Mouse (Mus musculus) kidney, postnatal 0 days (tissue): Measurements from ENCODE around the gene Itm2b. TPM values are rescaled to one million over a fixed set of nuclear protein-coding genes. Genes with fewer than 3 reads are reported as not detected.

Experiments used
- ATAC-seq: fragments of 200-750 bp; cut with Nextera tagmentation; replicated peaks from 2 replicates; pipeline ENCODE4 v1.8.0; 2017; ENCODE audit warnings: low read depth, moderate number of reproducible peaks, moderate TSS enrichment, moderate library complexity; ENCODE audit not compliant: low FRiP score
- DNase-seq: peaks from one replicate; pipeline ENCODE4 v3.0.0-alpha.2; 2016; ENCODE audit warnings: low spot score
- H3K27ac ChIP-seq: fragments of 300-500 bp; sonication (generic); 2 replicates; pipeline ENCODE4 v1.5.1; 2014; ENCODE audit warnings: mild to moderate bottlenecking
- H3K27me3 ChIP-seq: fragments of 300-500 bp; sonication (generic); 2 replicates; pipeline ENCODE4 v1.6.1; 2014; ENCODE audit warnings: low read length, mixed read lengths; ENCODE audit not compliant: insufficient read depth
- H3K36me3 ChIP-seq: fragments of 300-500 bp; sonication (generic); 2 replicates; pipeline ENCODE4 v1.6.1; 2014; ENCODE audit warnings: low read length, mixed read lengths; ENCODE audit not compliant: insufficient read depth
- H3K4me1 ChIP-seq: fragments of 300-500 bp; sonication (generic); replicated peaks from 2 replicates; pipeline ENCODE4 v1.6.1; 2014; ENCODE audit warnings: antibody characterized with exemption, low read length, mixed read lengths; ENCODE audit not compliant: insufficient read depth
- H3K4me2 ChIP-seq: fragments of 300-500 bp; sonication (generic); 2 replicates; pipeline ENCODE4 v1.6.1; 2014; ENCODE audit warnings: mild to moderate bottlenecking, low read length, moderate library complexity, mixed read lengths
- H3K4me3 ChIP-seq: fragments of 300-500 bp; sonication (generic); replicated peaks from 2 replicates; pipeline ENCODE4 v1.5.1; 2014; ENCODE audit warnings: low read depth, low read length
- H3K9ac ChIP-seq: fragments of 300-500 bp; sonication (generic); 2 replicates; pipeline ENCODE4 v1.6.1; 2014; ENCODE audit warnings: low read depth, low read length
- H3K9me3 ChIP-seq: fragments of 300-500 bp; sonication (generic); replicated peaks from 2 replicates; pipeline ENCODE4 v1.6.1; 2016; ENCODE audit warnings: low read length, inconsistent platforms, mixed read lengths
- CTCF ChIP-seq: IDR thresholded peaks from 2 replicates; pipeline ENCODE4 v1.5.1; 2016; ENCODE audit warnings: antibody characterized with exemption, low read depth, mild to moderate bottlenecking, moderate library complexity
- WGBS: fragments of 180-500 bp; shearing (Covaris S2); extraction: QIAGEN DNeasy Blood & Tissue Kit; methylation state at CpG from one replicate; pipeline ENCODE4 v1.1.7; 2014; 5-methylcytosine and 5-hydroxymethylcytosine counted together
- polyA plus RNA-seq: library from polyadenylated mRNA; unstranded; fragments of >200 nt; fragmentation: Nextera tagmentation; extraction: Ambion mirVana; gene quantifications from 2 replicates; pipeline ENCODE4 v1.2.1, GENCODE M21; 2015

Gene Itm2b
- polyA plus RNA-seq, 1 experiment from 2014 or later, result 1,975 TPM

- Histone ChIP-seq H3K9ac (no peak overlapping the region), H3K4me1 (peaks cover 19% of the 10 kb centered on the region), H3K9me3 (no peaks in the 10 kb centered on the region), H3K4me2 (no peak overlapping the region), H3K36me3 (no peaks in the 10 kb centered on the region), H3K27me3 (no peaks in the 10 kb centered on the region), H3K27ac (peak overlapping the region; percentile 68), H3K4me3 (no peak overlapping the region)
- ATAC-seq (no peak), DNase-seq (no peak)
- no peak for TF ChIP-seq CTCF
- 40% methylated on average over 7 of the region's 7 CpGs for WGBS
Observed at GRCm38 (mm10) chr14:73389059-73389458, 4.0 kb upstream of the Itm2b start.

GRCm38 (mm10) chr14:73388546-73388945, 3.5 kb upstream of the Itm2b start:
- Histone ChIP-seq H3K4me1 (peaks cover 19% of the 10 kb centered on the region), H3K27me3 (no peaks in the 10 kb centered on the region), H3K9ac (no peak overlapping the region), H3K4me2 (no peak overlapping the region), H3K27ac (peak overlapping the region; percentile 68), H3K9me3 (no peaks in the 10 kb centered on the region), H3K4me3 (no peak overlapping the region), H3K36me3 (no peaks in the 10 kb centered on the region)
- 18% methylated on average over 7 of the region's 7 CpGs for WGBS
- TF ChIP-seq CTCF, result 0 out of 2 replicates have a peak, but pooled peaks have one; percentile 8
- ATAC-seq, result 0 out of 2 replicates have a peak, but pooled peaks have one; percentile 5
- peak; percentile 90 for DNase-seq

- H3K36me3 ChIP-seq, result no peaks in the 10 kb centered on the region
Observed at GRCm38 (mm10) chr14:73386493-73386892, 1.4 kb upstream of the Itm2b start.

GRCm38 (mm10) chr14:73385720-73386374, 758 bp upstream of the Itm2b start:
- Histone ChIP-seq H3K27ac (peak overlapping the region; percentile 99), H3K9ac (peak overlapping the region; percentile 99; the same call in 1 of the 2 replicates), H3K4me3 (no peak overlapping the region), H3K4me1 (peaks cover 39% of the 10 kb centered on the region), H3K4me2 (peak overlapping the region; percentile 63), H3K36me3 (no peaks in the 10 kb centered on the region), H3K9me3 (no peaks in the 10 kb centered on the region), H3K27me3 (no peaks in the 10 kb centered on the region)
- ATAC-seq (0 out of 2 replicates have a peak, but pooled peaks have one; percentile 35), DNase-seq (no peak)
- no peak for TF ChIP-seq CTCF
- 76% methylated on average over 2 of the region's 2 CpGs for WGBS

More at GRCm38 (mm10) chr14:73386493-73386892, 1.4 kb upstream of the Itm2b start:
- Histone ChIP-seq H3K9me3 (no peaks in the 10 kb centered on the region), H3K4me1 (peaks cover 35% of the 10 kb centered on the region), H3K9ac (no peak overlapping the region), H3K27ac (peak overlapping the region; percentile 60), H3K4me3 (no peak overlapping the region), H3K4me2 (no peak overlapping the region), H3K27me3 (no peaks in the 10 kb centered on the region)
- no peak for ATAC-seq
- TF ChIP-seq CTCF, result no peak
- WGBS, result 55% methylated on average over 5 of the region's 5 CpGs
- DNase-seq, result no peak

GRCm38 (mm10) chr14:73384546-73384912, 560 bp downstream of the Itm2b start:
- Histone ChIP-seq H3K27ac (peak overlapping the region; percentile 99), H3K4me3 (peak overlapping the region; percentile 97), H3K4me1 (peaks cover 39% of the 10 kb centered on the region), H3K9me3 (no peaks in the 10 kb centered on the region), H3K9ac (peak overlapping the region; percentile 99), H3K27me3 (no peaks in the 10 kb centered on the region), H3K4me2 (peak overlapping the region; percentile 63), H3K36me3 (0 out of 2 replicates have a peak, but pooled peaks cover 4% of the 10 kb centered on the region)
- DNase-seq (peak; percentile 79), ATAC-seq (no peak; the same call in 1 of the 2 replicates)
- no peak for TF ChIP-seq CTCF
- 0% methylated on average over 13 of the region's 13 CpGs for WGBS

DNA sequence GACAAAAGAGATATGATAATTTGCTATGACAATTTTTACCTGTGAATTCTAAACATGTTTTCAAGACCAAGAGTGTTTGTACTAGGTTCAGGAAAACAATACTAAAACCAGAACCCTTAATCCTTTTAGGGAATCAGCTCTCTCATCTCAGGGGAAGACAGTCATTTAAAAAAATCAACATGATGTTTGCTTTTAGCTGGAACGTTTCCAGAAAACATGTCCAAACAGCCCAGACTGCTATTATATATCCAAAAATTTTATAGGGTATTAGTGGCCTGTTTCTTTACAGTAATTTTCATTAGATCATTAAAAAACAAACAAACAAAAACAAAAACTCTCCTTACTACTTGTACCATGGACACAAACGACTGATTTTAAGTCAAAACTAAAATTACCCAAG, 1.3 kb downstream of the Itm2b start:
- no peak for DNase-seq
- TF ChIP-seq CTCF, result no peak
- H3K27me3 ChIP-seq, result no peaks in the 10 kb centered on the region
- no peak for ATAC-seq
- peaks cover 35% of the 10 kb centered on the region for H3K4me1 ChIP-seq
- H3K9ac ChIP-seq, result peak overlapping the region; percentile 99; the same call in 1 of the 2 replicates
- peak overlapping the region; percentile 97 for H3K4me3 ChIP-seq
- H3K4me2 ChIP-seq, result peak overlapping the region; percentile 63
- 16% methylated on average over 2 of the region's 2 CpGs for WGBS
- 0 out of 2 replicates have a peak, but pooled peaks cover 4% of the 10 kb centered on the region for H3K36me3 ChIP-seq
- no peak overlapping the region for H3K27ac ChIP-seq
- H3K9me3 ChIP-seq, result no peaks in the 10 kb centered on the region
